Mouse (Mus musculus) embryonic fibroblast, embryonic 13.5 days (primary cell): ENCODE measurements around the gene Cep85l.

Experiments
- CTCF ChIP-seq: IDR thresholded peaks from 2 replicates; pipeline ENCODE4 v1.5.1; 2011; ENCODE audit warnings: mild to moderate bottlenecking, control low read depth, low read length, moderate library complexity, borderline replicate concordance; ENCODE audit not compliant: insufficient read depth
- POLR2A ChIP-seq: IDR thresholded peaks from 2 replicates; pipeline ENCODE4 v1.6.1; 2011; ENCODE audit warnings: low read depth, mild to moderate bottlenecking, control low read depth, low read length, moderate library complexity

DNA sequence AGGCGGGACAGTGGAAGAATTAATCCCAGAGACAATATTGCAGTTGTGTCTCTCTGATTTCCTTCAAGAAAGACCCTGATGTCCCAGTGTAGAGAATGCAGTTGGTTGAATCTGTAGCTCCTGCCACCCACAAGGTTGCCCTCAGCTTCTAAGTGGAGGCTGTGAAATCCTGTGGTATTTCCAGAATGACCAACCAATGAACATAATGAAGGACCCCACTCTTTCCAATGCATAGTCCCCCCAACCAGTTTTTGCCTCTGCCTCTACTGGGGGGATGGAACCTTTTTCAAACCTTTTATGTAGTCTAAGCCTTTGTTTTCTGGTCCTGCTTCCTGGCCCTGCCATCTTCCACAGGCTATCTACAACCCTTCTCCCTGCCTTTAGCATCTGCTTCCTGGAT, 5.1 kb upstream of the Cep85l start:
- TF ChIP-seq POLR2A: no peak
- no peak for TF ChIP-seq CTCF
